Mouse (Mus musculus) megakaryocyte progenitor cell, adult 5-6 weeks (primary cell): ENCODE measurements around the gene Coro1b. TPM values are rescaled to one million over a fixed set of nuclear protein-coding genes. Genes with fewer than 3 reads are reported as not detected.

Source experiments
- ATAC-seq: replicated peaks from 2 replicates; pipeline ENCODE4 v1.8.0; 2016; ENCODE audit warnings: mild to moderate bottlenecking, moderate TSS enrichment, inconsistent platforms; ENCODE audit not compliant: poor library complexity
- total RNA-seq, 2 experiments: library from RNA; stranded (forward) in 1 of 2; stranded (reverse) in 1 of 2; fragments of 157-497, 149-512 nt in 1 of 2; fragments of 200-1000 nt in 1 of 2; gene quantifications; 2 replicates each; pipeline versions ENCODE4 v1.2.3 to v1.2.4; 2015 to 2017

Gene Coro1b
- total RNA-seq (2015) (138 and 142 TPM in 2 replicates), total RNA-seq (2017) (66.4 and 83.5 TPM in 2 replicates)

- ATAC-seq, result peak; percentile 91
Measured at GRCm38 (mm10) chr19:4148491-4148806, at the start of gene Coro1b. Coro1b (plus strand) TSS chr19:4148619.

- ATAC-seq, result peak; percentile 56
Measured at GRCm38 (mm10) chr19:4099056-4099455, 49.4 kb upstream of the Coro1b start.

DNA sequence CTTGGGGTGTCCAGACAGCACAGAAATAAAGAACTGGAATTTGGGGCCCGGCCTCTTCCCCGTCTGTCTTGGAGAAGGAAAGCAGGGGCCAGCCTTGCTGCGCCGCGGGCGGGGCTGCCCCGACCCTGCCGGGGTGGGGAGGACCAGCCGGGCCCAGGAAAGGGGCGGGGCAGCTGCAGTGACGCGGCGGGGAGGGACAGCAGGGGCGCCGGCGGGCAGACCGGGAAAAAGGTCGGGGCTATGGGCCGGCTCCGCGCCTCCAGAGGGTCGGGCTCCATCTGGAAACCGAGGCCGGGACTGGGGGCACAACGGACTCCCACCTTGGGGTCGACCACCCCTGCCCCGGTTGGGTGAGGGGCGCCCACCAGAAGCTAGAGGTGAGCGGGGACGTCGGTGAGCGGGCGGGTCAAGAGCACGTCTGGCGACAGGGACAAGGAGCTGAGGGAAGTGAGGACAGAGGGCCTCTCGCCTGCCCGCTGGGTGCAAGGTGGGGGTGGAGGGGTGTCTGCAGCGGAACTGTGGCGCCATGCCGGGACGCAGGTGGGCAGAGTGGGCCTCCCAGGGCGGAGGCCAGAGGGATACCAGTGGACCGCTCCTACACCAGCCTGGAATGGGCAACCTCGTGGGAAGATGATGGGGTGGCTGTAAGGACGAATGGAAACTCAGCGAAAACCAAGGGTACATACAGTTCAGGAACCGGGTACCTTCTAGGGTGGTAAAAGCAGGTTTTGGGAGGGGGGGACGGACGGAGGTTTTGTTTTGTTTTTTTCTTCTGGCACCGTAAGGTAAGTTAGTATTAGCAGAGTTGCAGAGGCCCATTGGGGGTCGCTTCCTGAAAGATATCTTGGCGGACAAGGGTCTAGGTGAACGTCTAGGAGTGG, 48.3 kb upstream of the Coro1b start, which contains the start of gene Pitpnm1:
Pitpnm1 (plus strand) TSS at position 162 of the 881 bp plus-strand sequence.
- ATAC-seq, result no peak

GRCm38 (mm10) chr19:4100718-4101261, 47.6 kb upstream of the Coro1b start:
- no peak for ATAC-seq

DNA sequence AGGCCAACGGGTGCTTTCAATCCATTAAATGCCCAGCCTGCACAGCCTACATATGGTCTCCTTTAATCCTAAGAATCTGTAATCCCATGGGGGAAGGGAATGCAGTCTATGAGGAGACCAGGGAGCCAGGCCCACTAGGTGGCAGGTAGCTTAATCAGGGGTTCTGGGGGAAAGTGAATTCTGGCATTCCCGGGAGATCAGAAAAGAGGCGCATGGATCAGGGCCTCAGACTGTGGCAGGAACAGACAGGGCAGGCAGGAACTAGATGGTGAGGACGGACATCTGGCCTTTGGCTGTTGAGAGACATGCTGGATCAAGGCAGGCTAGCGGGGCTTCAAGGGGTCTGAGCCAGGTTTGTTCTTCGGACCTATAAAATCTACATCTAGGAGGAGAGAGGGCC, 47.0 kb upstream of the Coro1b start:
- ATAC-seq, result no peak

DNA sequence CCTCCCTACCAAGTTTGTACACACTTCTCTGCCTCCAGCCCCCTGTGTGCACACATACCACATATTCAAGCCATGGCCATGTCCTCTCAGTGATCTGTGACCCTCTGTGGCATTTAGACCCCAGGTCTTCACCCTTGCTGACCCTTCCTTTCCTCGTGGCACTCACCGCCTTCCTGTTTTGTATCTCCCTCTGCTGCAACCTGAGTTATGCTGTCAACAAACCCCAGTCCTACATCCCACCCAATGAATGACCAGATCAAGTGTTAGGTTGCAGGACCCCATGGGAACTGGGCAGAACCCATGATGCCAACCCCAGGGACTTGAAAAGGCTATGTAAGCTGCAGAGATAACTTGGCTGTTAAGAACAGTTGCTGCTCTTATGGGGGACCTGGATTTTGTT, 46.4 kb upstream of the Coro1b start:
- ATAC-seq, result no peak

GRCm38 (mm10) chr19:4102626-4103025, 45.8 kb upstream of the Coro1b start:
- no peak for ATAC-seq

DNA sequence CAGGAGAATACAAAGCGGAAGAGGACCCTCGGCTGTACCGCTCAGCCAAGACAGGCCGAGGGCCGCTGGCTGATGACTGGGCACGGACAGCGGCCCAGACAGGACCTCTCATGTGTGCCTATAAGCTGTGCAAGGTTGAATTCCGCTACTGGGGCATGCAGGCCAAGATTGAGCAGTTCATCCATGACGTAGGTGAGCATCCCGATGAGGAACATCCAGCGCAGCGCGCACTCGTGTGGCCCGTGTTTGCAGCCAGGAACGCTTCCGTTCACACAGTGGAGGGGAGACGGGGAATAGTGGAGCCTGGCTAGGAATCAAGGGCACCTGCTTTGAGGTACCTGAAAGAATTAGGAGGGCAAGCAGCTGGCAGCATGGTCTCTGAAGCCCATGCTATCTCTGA, 45.1 kb upstream of the Coro1b start:
- no peak for ATAC-seq

GRCm38 (mm10) chr19:4103792-4104191, 44.6 kb upstream of the Coro1b start:
- ATAC-seq, result no peak

- no peak for ATAC-seq
Measured at GRCm38 (mm10) chr19:4104675-4105194, 43.7 kb upstream of the Coro1b start.

DNA sequence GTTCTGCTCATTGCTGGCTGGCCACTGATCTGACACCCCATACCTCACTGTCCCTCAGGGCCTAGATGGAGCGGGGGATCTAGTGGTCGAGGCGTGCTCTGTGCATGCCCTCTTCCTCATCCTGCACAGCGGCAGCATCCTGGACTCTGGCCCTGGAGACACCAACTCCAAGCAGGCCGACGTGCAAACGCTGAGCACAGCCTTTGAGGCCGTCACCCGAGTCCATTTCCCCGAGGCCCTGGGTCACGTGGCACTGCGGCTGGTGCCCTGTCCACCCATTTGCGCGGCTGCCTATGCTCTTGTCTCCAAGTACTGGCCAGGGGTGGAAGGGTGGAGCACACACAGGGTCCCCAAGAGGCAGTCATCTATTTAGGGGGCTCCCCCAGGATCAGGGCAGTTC, 41.8 kb upstream of the Coro1b start:
- ATAC-seq, result no peak

- no peak for ATAC-seq
Measured at GRCm38 (mm10) chr19:4108535-4108934, 39.9 kb upstream of the Coro1b start.

DNA sequence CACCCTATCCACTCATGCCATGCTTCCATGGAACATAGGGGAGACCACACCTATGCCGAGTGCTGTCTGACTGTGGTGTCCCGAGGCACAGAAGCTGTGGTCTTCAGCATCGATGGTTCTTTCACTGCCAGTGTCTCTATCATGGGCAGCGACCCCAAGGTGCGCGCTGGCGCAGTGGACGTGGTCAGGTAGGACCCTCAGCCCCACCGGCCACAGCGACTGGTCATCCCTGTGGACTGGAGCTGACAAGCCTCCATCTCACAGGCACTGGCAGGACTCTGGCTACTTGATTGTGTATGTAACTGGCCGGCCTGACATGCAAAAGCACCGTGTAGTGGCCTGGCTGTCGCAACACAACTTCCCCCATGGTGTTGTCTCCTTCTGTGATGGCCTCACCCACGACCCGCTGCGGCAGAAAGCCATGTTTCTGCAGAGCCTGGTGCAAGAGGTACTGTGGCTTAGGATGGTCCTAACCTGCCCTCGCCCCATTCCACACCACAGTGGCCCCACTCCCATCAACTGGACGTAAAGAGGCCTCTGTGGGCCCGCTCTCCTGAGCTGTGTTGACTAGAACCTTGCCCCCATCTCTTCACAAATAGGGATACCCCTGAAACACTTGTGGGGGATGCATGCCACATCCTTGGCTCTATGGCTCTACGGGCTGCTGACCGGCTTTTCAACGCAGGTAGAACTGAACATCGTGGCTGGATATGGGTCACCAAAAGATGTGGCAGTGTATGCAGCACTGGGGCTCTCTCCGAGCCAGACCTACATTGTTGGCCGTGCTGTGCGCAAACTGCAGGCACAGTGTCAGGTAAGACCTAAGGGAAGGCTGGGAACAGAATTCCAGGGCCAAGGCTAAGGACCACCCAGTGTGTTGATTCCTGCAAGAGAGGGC, 36.1 kb upstream of the Coro1b start:
- ATAC-seq, result 0 out of 2 replicates have a peak, but pooled peaks have one; percentile 7

DNA sequence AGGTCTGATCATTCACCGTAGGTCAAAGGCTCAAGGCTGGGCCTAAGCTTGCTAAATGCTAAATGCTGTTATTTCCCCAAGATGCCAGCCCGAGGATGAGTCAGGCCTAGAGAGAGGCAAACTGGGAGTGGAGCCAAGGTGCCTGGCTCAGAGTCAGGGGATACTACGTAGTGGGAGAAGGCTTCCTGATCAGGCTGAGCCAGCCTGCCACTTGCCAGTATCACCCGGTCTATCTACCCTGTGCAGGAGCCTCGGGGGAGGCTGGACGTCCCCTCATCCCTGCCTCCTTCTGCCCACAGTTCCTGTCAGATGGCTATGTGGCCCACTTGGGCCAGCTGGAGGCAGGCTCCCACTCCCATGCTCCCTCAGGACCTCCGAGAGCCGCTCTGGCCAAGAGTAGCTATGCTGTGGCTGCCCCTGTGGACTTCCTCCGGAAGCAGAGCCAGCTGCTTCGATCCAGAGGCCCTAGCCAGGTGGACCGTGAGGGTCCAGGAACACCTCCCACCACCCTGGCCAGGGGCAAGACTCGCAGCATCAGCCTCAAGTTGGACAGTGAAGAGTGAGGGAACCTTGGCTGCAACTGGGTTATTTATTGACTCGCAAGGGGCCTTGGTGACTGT, 35.1 kb upstream of the Coro1b start:
- peak; percentile 92 for ATAC-seq

- ATAC-seq, result peak; percentile 35
Measured at GRCm38 (mm10) chr19:4113806-4114230, 34.6 kb upstream of the Coro1b start.

- ATAC-seq, result no peak
Measured at GRCm38 (mm10) chr19:4114551-4114950, 33.9 kb upstream of the Coro1b start.

DNA sequence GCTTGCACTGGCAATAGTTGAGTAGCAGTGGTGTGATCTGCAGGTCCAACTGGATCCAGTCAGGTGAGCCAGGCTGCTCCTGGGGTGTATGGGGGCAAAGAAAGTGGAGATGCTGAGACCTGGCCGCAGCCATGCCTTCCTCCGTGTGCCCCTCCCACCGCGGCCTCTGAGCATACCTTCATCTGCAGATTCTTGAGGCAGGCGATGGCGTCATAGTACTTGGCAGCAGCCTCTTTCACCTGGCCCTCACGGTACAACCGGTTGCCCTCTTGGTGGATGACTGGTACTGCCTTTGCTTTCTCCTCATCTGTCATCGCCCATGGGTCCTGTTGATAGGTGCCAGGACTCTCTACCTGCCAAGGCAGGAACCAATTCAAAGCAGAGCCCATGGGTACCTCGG, 33.3 kb upstream of the Coro1b start:
- no peak for ATAC-seq

DNA sequence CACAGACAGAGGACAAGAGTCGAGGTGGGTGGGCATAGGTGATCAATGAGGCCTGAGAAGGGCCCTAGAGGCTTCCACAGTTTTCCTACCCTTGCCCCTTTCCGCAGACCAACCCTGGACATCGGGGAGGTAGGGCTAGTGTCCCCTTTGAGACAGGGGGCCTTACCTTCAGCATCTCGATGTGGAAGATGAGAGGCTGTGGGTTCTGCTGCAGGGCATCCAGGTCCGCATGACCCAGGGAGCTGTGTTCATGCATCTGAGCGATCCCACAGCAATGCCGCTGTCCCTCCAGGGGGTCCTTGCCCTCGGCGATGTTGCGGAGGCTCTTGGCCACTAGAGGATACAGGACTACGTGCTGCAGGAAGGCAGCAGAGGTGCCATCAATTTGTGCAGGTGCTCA, 32.6 kb upstream of the Coro1b start:
- ATAC-seq, result no peak

GRCm38 (mm10) chr19:4117006-4117405, 31.4 kb upstream of the Coro1b start:
- ATAC-seq, result no peak

- no peak for ATAC-seq
Measured at GRCm38 (mm10) chr19:4118350-4118749, 30.1 kb upstream of the Coro1b start.
